1 mouse cellular context compared by ENCODE assay signal in genomic region chr1:86523776-86524618, GRCm38 (mm10).
TF ChIP-seq lines count a peak whose summit lies in the region.

No protein-coding gene starts in this region.

TF ChIP-seq in MEL, 35 proteins besides CTCF, POLR2A, EP300 and RAD21 (continued from another document):
- peak; percentile 100 for TF ChIP-seq TAL1 (IDR thresholded peaks at IDR 0.05; ENCODE audit: low read length)
- TF ChIP-seq POLR2AphosphoS2 (IDR thresholded peaks at IDR 0.05; ENCODE audit: low read length): no peak
